Mouse (Mus musculus) bone marrow, adult 2 months (tissue): ENCODE measurements around the gene Ccr7.

Source experiments
- CTCF ChIP-seq: fragments of 200-500 bp; IDR thresholded peaks from 2 replicates; pipeline ENCODE4 v1.5.1; 2011; ENCODE audit warnings: low read length, control low read depth; ENCODE audit not compliant: control insufficient read depth, insufficient read depth
- POLR2A ChIP-seq: fragments of 200-500 bp; IDR thresholded peaks from 2 replicates; pipeline ENCODE4 v1.6.1; 2011; ENCODE audit warnings: low read depth, mild to moderate bottlenecking, control low read depth, low read length, borderline replicate concordance; ENCODE audit not compliant: control insufficient read depth

DNA sequence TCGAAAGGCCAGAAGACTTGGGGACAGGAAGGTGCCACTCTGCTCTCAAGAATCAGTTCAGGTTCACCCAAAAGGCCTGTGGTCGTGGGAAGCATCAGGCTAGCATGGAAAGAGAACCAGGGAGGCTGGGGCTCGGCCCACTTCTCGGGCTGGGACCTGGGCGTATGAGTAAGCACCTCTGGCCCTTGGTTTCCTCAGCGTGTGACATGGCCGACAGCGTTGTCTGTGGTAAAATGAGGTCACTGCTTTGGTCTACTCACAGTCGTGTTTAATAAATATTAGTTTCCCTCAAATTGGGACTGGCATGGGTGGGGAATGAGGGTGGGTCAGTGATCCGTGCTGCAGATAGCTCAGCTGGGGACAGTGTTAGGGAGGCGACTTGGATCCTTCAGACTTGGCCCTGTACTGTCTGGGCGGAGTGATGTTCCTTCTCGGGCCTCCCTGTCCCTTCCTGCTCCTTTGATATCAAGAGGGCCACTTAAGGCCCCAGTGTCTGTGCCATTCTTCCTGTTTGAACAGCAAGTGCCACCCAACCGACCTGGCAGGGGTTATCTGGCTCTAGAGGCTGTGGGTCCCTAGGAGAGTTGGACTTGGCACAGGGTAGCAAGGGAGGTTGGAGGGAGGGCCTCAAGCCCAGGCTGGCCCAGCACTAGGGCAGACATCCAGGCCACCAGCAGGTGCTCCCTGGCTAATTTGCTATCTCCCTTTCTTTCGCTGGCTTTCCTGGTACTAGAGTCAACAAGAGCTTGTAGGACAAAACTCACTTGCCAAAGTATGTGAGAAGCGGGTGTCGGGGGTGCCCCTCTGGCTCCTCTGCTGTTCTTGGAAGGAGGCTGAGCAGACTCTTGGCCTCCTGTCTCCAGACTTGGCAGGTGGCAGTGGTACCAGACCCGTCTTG, 26.8 kb downstream of the Ccr7 start:
- TF ChIP-seq CTCF, result no peak
- no peak for TF ChIP-seq POLR2A
